In genomic region chr4:155122444-155123040, GRCm38 (mm10) we compare ENCODE assay signal across 8 mouse cellular contexts. TPM values are rescaled to one million over a fixed set of nuclear protein-coding genes. Genes with fewer than 3 reads are reported as not detected.
DNase-seq lines count a peak whose midpoint lies in the region; ATAC-seq and TF ChIP-seq lines count a peak whose summit lies in the region.

No protein-coding gene starts in this region.

- H3K27me3 ChIP-seq in forebrain, postnatal 0 days (ENCODE audit: insufficient read depth, low read length): no peaks in the 10 kb centered on the region
- H3K27me3 ChIP-seq in midbrain, embryonic 10.5 days (ENCODE audit: low read depth, poor library complexity, severe bottlenecking): no peaks in the 10 kb centered on the region

- H3K4me1 ChIP-seq in forebrain, postnatal 0 days (ENCODE audit: insufficient read depth): peaks cover 10% of the 10 kb centered on the region; the same call in 1 of the 2 replicates
- peaks cover 59% of the 10 kb centered on the region for H3K4me1 ChIP-seq in midbrain, embryonic 10.5 days

- 0 out of 2 replicates have a peak overlapping the region, but pooled peaks have one; percentile 11 for H3K9ac ChIP-seq in forebrain, postnatal 0 days

- H3K27ac ChIP-seq in forebrain, postnatal 0 days (ENCODE audit: low read depth, low read length): peak overlapping the region; percentile 77
- peak overlapping the region; percentile 64 for H3K27ac ChIP-seq in midbrain, embryonic 10.5 days (replicated peaks)

- intact Hi-C loops in heart, postnatal 25 days (cut with DNase I): loop anchor here (10.0 kb wide), 1 partner anchor 122 kb away; the partner anchor contains the start of gene Faap20

- DNase-seq in ES-CJ7 (ENCODE audit: low read depth, low spot score): peak; percentile 68
- DNase-seq in adrenal gland, postnatal 10 days: peak; percentile 80
- DNase-seq in forebrain, postnatal 0 days: peak; percentile 93
- DNase-seq in heart, postnatal 25 days (ENCODE audit: low spot score): peak; percentile 63
- DNase-seq in layer of hippocampus, postnatal 25 days (ENCODE audit: extremely low spot score in 1 of 2, low spot score in 1 of 2): peak; percentile 76 to 82
- DNase-seq in midbrain, embryonic 10.5 days (ENCODE audit: low spot score): no peak
- peak; percentile 98 for DNase-seq in telencephalon, adult 2 months (ENCODE audit: low read depth, low spot score)

- H3K9me3 ChIP-seq in forebrain, postnatal 0 days (ENCODE audit: low read length): no peaks in the 10 kb centered on the region
- H3K9me3 ChIP-seq in midbrain, embryonic 10.5 days (replicated peaks): no peaks in the 10 kb centered on the region

- 6% methylated on average over 16 of the region's 16 CpGs for WGBS in forebrain, postnatal 0 days
- WGBS in midbrain, embryonic 10.5 days: 70% methylated on average over 16 of the region's 16 CpGs

- no peaks in the 10 kb centered on the region for H3K36me3 ChIP-seq in forebrain, postnatal 0 days (ENCODE audit: insufficient read depth)
- no peaks in the 10 kb centered on the region for H3K36me3 ChIP-seq in midbrain, embryonic 10.5 days

- peak overlapping the region; percentile 19; the same call in 1 of the 2 replicates for H3K4me2 ChIP-seq in forebrain, postnatal 0 days (ENCODE audit: low read depth)

- H3K4me3 ChIP-seq in forebrain, postnatal 0 days (ENCODE audit: low read depth, low read length): no peak overlapping the region
- no peak overlapping the region for H3K4me3 ChIP-seq in midbrain, embryonic 10.5 days

- TF ChIP-seq CTCF in forebrain, postnatal 0 days (IDR thresholded peaks at IDR 0.05; ENCODE audit: low read depth): no peak

- ATAC-seq in forebrain, postnatal 0 days: peak; percentile 93
- ATAC-seq in activated CD4-positive, CD25-positive, alpha-beta regulatory T cell, adult 4 months: no peak

RNA-seq across cellular contexts. Expression of gene Morn1, which starts 36.2 kb away (rescaled TPM):
- total RNA-seq in adrenal gland, postnatal 10 days (2021): 10 to 100 TPM in 1 of 2 experiments, 1 to 10 TPM in 1; 7.0 to 11.2 TPM
- total RNA-seq in forebrain, postnatal 0 days (2014; rRNA removed): 6.0 and 7.4 TPM in 2 replicates
- 8.2 and 9.7 TPM in 2 replicates for polyA plus RNA-seq in forebrain, postnatal 0 days (2015; fragmentation: Nextera tagmentation; extraction: Ambion mirVana)
- total RNA-seq in heart, postnatal 25 days (2021): 1 to 10 TPM; 1.1 to 1.3 TPM
- 10 to 100 TPM; 11.2 to 17.3 TPM for total RNA-seq in layer of hippocampus, postnatal 25 days (2021)
- polyA plus RNA-seq in midbrain, embryonic 10.5 days (2016; fragmentation: Nextera tagmentation; extraction: Ambion mirVana): 5.1 and 6.2 TPM in 2 replicates
- 1 to 10 TPM; 1.2 to 1.6 TPM for polyA plus RNA-seq in activated CD4-positive, CD25-positive, alpha-beta regulatory T cell, adult 4 months (2017; shearing (Covaris generic))

RNA-seq across cellular contexts. Expression of gene Rer1, which starts 36.4 kb away (rescaled TPM):
- total RNA-seq in adrenal gland, postnatal 10 days (2021): 10 to 100 TPM; 91.2 to 93.1 TPM
- 92.4 and 116 TPM in 2 replicates for total RNA-seq in forebrain, postnatal 0 days (2014; rRNA removed)
- 136 and 140 TPM in 2 replicates for polyA plus RNA-seq in forebrain, postnatal 0 days (2015; fragmentation: Nextera tagmentation; extraction: Ambion mirVana)
- 10 to 100 TPM; 66.1 to 68.7 TPM for total RNA-seq in heart, postnatal 25 days (2021)
- 10 to 100 TPM; 62.2 to 67.3 TPM for total RNA-seq in layer of hippocampus, postnatal 25 days (2021)
- 137 and 147 TPM in 2 replicates for polyA plus RNA-seq in midbrain, embryonic 10.5 days (2016; fragmentation: Nextera tagmentation; extraction: Ambion mirVana)
- polyA plus RNA-seq in activated CD4-positive, CD25-positive, alpha-beta regulatory T cell, adult 4 months (2017; shearing (Covaris generic)): 100 to 1,000 TPM; 109 to 129 TPM

RNA-seq across cellular contexts. Expression of gene Pex10, which starts 55.7 kb away (rescaled TPM):
- 10 to 100 TPM; 21.8 to 30.1 TPM for total RNA-seq in adrenal gland, postnatal 10 days (2021)
- 16.9 and 18.5 TPM in 2 replicates for total RNA-seq in forebrain, postnatal 0 days (2014; rRNA removed)
- polyA plus RNA-seq in forebrain, postnatal 0 days (2015; fragmentation: Nextera tagmentation; extraction: Ambion mirVana): 14.0 and 14.1 TPM in 2 replicates
- 10 to 100 TPM; 23.9 to 25.7 TPM for total RNA-seq in heart, postnatal 25 days (2021)
- 10 to 100 TPM; 21.6 to 26.5 TPM for total RNA-seq in layer of hippocampus, postnatal 25 days (2021)
- polyA plus RNA-seq in midbrain, embryonic 10.5 days (2016; fragmentation: Nextera tagmentation; extraction: Ambion mirVana): 21.0 and 21.1 TPM in 2 replicates
- 1 to 10 TPM; 5.6 to 8.6 TPM for polyA plus RNA-seq in activated CD4-positive, CD25-positive, alpha-beta regulatory T cell, adult 4 months (2017; shearing (Covaris generic))
